Mouse (Mus musculus): ENCODE results near the gene Zfp995. TPM values are rescaled to one million over a fixed set of nuclear protein-coding genes. Genes with fewer than 3 reads are reported as not detected.
A peak's percentile ranks its signal among the peaks of the same experiment; 100 is the strongest.
"Not testable (repeated sequence)": the region's sequence is repeated elsewhere in the genome, so short reads cannot be mapped to it uniquely, and the experiment has no call there.

Zfp995 gene
- polyA plus RNA-seq (2014; fragmentation: Nextera tagmentation; extraction: Ambion mirVana) = 5.8 and 6.1 TPM in 2 replicates

DNA sequence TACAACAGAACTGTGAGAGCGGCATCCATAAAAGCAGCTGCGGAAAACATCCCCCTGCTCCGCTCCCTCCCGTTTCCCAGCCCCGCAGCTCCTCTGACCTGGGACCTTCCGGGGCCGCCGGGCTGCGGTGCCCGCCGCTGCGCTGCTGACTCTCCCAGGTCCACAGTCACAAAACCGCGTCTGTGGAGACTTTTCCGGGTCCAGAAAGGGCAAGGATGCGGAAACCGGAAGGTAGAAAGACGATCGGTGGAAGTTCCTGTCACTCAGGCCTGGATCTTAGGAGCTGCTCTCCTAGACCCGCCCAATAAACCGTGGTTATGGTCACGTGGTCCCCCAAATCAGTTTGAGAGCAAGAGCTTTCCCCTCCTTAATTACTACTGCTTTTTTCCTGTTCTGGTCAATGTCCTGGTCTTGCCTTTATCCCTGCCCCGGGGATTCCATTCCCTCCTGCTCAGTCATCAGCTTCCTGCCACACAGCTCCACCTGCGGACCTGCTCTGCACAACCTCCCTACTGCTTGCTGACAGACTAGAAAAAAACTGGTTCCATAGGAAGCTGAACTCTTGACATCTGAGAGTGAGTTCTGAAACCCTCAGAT is at the start of gene Zfp995:
Zfp995 (minus strand) TSS at position 471 of the 597 bp plus-strand sequence.
- Histone ChIP-seq H3K4me2 (peak within 1 kb of the TSS; percentile 66), H3K9ac (peak within 1 kb of the TSS; percentile 70), H3K4me3 (ENCODE audit: low read depth, low read length) (peak within 1 kb of the TSS; percentile 64), H3K27ac (ENCODE audit: low read depth) (0 out of 2 replicates have a peak within 1 kb of the TSS, but pooled peaks have one; percentile 24)
- H3K4me1 ChIP-seq (ENCODE audit: insufficient read depth); H3K9me3 ChIP-seq (ENCODE audit: low read depth, low read length); H3K27me3 ChIP-seq (ENCODE audit: insufficient read depth, low read length); H3K36me3 ChIP-seq (ENCODE audit: insufficient read depth): not testable (repeated sequence)
- under 1% methylated on average over 24 of the region's 24 CpGs for WGBS
- ATAC-seq (ENCODE audit: insufficient read depth) (peak; percentile 99), DNase-seq (peak; percentile 75)

DNA sequence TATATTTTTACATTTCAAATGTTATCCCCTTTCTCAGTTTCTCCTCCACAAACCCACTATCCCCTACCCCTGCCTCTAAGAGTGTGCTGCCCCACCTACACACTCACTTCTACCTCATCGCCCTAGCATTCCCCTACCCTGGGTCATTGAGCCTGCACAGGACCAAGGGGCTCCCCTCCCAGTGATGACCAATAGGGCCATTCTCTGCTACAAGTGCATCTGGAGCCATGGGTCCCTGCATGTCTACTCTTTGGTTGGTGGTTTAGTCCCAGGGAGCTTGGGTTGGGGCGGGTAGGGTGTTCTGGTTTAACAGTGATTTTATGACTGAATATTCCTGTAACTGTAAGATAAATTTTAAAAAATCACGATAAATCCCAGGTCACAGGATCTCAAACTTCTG is 687 bp downstream of the Zfp995 start:
- no peak overlapping the region for H3K27ac ChIP-seq (ENCODE audit: low read depth)
- H3K36me3 ChIP-seq (ENCODE audit: insufficient read depth) = no peaks in the 10 kb centered on the region
- WGBS = 9% methylated on average over 3 of the region's 3 CpGs
- TF ChIP-seq CTCF (IDR thresholded peaks at IDR 0.05; ENCODE audit: low read depth) = no peak
- H3K4me3 ChIP-seq (ENCODE audit: low read depth, low read length) = peak overlapping the region; percentile 64
- peak overlapping the region; percentile 66 for H3K4me2 ChIP-seq
- H3K9me3 ChIP-seq (ENCODE audit: low read depth, low read length) = no peaks in the 10 kb centered on the region
- H3K9ac ChIP-seq = peak overlapping the region; percentile 70
- DNase-seq (peak; percentile 7), ATAC-seq (ENCODE audit: insufficient read depth) (peak; percentile 71)
- no peaks in the 10 kb centered on the region for H3K4me1 ChIP-seq (ENCODE audit: insufficient read depth)
- H3K27me3 ChIP-seq (ENCODE audit: insufficient read depth, low read length) = no peaks in the 10 kb centered on the region

DNA sequence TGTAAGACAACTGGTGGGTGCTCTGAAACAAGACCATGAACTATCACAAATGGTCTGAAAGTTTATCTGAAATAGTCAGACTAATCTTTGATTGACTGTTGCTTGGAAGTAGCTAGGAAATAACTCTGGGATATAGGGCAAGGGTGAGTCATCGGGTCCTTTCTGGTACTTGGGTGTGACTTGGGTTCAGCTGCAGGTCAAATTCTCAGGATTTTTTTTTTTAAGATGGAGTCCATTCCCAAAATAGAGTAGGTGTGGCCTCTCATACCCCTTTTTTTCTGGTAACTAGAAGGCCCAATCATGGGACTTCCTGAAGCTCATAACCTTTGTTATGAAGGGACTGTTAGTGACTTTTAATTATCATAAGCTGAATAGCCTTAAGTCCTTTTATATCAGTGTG is 38.5 kb downstream of the Zfp995 start:
- Histone ChIP-seq H3K36me3 (ENCODE audit: insufficient read depth) (no peaks in the 10 kb centered on the region), H3K27me3 (ENCODE audit: insufficient read depth, low read length) (no peaks in the 10 kb centered on the region), H3K4me1 (ENCODE audit: insufficient read depth) (no peaks in the 10 kb centered on the region), H3K9me3 (ENCODE audit: low read depth, low read length) (no peaks in the 10 kb centered on the region), H3K4me2 (no peak overlapping the region), H3K9ac (no peak overlapping the region), H3K27ac (ENCODE audit: low read depth) (no peak overlapping the region), H3K4me3 (ENCODE audit: low read depth, low read length) (no peak overlapping the region)
- ATAC-seq (ENCODE audit: insufficient read depth) (no peak), DNase-seq (no peak)
- no peak for TF ChIP-seq CTCF (IDR thresholded peaks at IDR 0.05; ENCODE audit: low read depth)
- WGBS = 72% methylated on average over 1 of the region's 1 CpGs

DNA sequence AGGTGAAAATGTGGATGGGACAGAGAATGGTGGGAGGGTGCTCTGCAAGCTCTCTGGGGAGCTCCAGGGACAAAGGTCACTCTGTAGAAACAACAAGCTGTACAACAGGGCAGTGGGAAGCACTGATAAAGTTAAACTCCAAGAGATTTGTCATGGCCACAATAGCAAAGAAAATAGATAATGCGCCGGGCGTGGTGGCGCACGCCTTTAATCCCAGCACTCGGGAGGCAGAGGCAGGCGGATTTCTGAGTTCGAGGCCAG is 63.5 kb downstream of the Zfp995 start:
- peak; percentile 30; the same call in 1 of the 2 replicates for ATAC-seq (ENCODE audit: insufficient read depth)
- not testable (repeated sequence) for H3K4me3 ChIP-seq (ENCODE audit: low read depth, low read length); H3K27ac ChIP-seq (ENCODE audit: low read depth); DNase-seq; H3K9me3 ChIP-seq (ENCODE audit: low read depth, low read length); H3K4me1 ChIP-seq (ENCODE audit: insufficient read depth); H3K27me3 ChIP-seq (ENCODE audit: insufficient read depth, low read length); H3K9ac ChIP-seq; H3K36me3 ChIP-seq (ENCODE audit: insufficient read depth)
- peak overlapping the region; percentile 59; the same call in 1 of the 2 replicates for H3K4me2 ChIP-seq
- 94% methylated on average over 7 of the region's 8 CpGs for WGBS

DNA sequence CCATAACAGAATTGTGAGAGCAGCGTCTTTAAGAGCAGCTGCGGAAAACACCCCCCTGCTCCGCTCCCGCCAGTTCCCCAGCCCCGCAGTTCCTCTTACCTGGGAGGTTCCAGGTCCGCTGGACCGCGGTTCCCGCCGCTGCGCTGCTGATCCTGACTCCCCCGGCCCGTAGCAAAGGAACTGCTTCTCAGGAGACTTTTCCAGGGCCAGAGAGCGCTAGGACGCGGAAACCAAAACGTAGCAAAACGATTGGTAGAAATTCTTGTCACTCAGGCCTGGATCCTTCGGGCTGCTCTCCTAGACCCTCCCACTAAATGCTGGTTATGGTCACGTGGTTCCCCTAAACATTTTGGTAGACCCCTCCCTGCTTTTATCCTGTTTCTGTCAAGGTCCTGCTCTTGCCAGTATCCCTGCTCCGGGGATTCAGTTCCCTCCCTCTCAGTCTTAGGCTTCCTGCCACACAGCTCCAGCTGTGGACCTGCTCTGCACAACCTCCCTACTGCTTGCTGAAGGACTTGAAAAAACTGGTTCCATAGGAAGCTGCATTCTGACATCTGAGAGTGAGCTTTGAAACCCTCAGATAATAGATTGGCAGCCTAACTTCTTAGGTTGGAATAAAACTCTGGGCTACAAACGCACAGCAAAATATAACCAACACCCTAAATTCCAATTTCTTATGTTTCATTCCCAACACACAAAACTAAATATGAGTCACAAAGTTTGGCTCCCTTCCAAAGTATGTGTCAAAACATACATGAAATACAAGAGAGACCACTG is 64.0 kb downstream of the Zfp995 start, which contains the start of gene Zfp820:
Zfp820 (minus strand) TSS at position 228 of the 777 bp plus-strand sequence.
- DNase-seq (peak; percentile 98), ATAC-seq (ENCODE audit: insufficient read depth) (peak; percentile 100)
- Histone ChIP-seq H3K4me1 (ENCODE audit: insufficient read depth) (no peaks in the 10 kb centered on the region), H3K27ac (ENCODE audit: low read depth) (peak within 1 kb of the TSS; percentile 87), H3K27me3 (ENCODE audit: insufficient read depth, low read length) (no peaks in the 10 kb centered on the region), H3K4me2 (peak within 1 kb of the TSS; percentile 59), H3K36me3 (ENCODE audit: insufficient read depth) (no peaks in the 10 kb centered on the region), H3K9ac (peak within 1 kb of the TSS; percentile 73), H3K4me3 (ENCODE audit: low read depth, low read length) (peak within 1 kb of the TSS; percentile 63), H3K9me3 (ENCODE audit: low read depth, low read length) (no peaks in the 10 kb centered on the region)
- WGBS = 2% methylated on average over 22 of the region's 22 CpGs
- no peak for TF ChIP-seq CTCF (IDR thresholded peaks at IDR 0.05; ENCODE audit: low read depth)

DNA sequence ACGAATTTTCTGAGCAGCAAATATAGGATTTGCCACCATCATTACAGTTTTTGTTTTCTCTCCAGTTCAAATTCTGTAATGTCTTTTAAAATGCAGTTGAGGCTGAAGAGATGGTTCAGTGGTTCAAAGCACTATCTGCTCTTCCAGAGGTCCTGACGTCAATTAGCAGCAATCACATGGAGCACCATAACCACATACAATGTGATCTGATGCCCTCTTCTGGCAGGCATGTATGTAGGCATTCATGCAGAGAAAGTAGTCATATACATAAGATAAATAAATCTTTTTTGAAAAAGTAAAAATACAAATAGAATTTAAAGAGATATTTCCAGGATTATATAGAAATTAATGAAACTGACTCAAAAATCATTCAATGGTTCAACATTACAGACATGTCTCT is 71.2 kb downstream of the Zfp995 start:
- H3K27me3 ChIP-seq (ENCODE audit: insufficient read depth, low read length) = no peaks in the 10 kb centered on the region
- 52% methylated on average over 2 of the region's 2 CpGs for WGBS
- no peaks in the 10 kb centered on the region for H3K9me3 ChIP-seq (ENCODE audit: low read depth, low read length)
- no peaks in the 10 kb centered on the region for H3K4me1 ChIP-seq (ENCODE audit: insufficient read depth)
- no peak overlapping the region for H3K27ac ChIP-seq (ENCODE audit: low read depth)
- no peak overlapping the region for H3K9ac ChIP-seq
- H3K36me3 ChIP-seq (ENCODE audit: insufficient read depth) = no peaks in the 10 kb centered on the region
- peak; percentile 34 for TF ChIP-seq CTCF (IDR thresholded peaks at IDR 0.05; ENCODE audit: low read depth)
- DNase-seq (peak; percentile 10), ATAC-seq (ENCODE audit: insufficient read depth) (no peak)
- H3K4me2 ChIP-seq = no peak overlapping the region
- no peak overlapping the region for H3K4me3 ChIP-seq (ENCODE audit: low read depth, low read length)

Other genes starting within 250 kb of the Zfp995 start
- 4.6 and 5.0 TPM in 2 replicates for gene Gm10226, start 218.1 kb downstream of the Zfp995 start, polyA plus RNA-seq (2014; fragmentation: Nextera tagmentation; extraction: Ambion mirVana)
- 15.3 and 16.8 TPM in 2 replicates for gene Zfp760, start 202.2 kb downstream of the Zfp995 start, polyA plus RNA-seq (2014; fragmentation: Nextera tagmentation; extraction: Ambion mirVana)
- gene Zfp229, start 179.1 kb downstream of the Zfp995 start, polyA plus RNA-seq (2014; fragmentation: Nextera tagmentation; extraction: Ambion mirVana) = 7.2 TPM in 2 replicates
- gene Zfp820, start 64.2 kb downstream of the Zfp995 start, polyA plus RNA-seq (2014; fragmentation: Nextera tagmentation; extraction: Ambion mirVana) = 8.7 and 9.2 TPM in 2 replicates
- gene Zfp942, start 52.5 kb upstream of the Zfp995 start, polyA plus RNA-seq (2014; fragmentation: Nextera tagmentation; extraction: Ambion mirVana) = 19.5 and 22.0 TPM in 2 replicates
- gene Zfp943, start 52.6 kb upstream of the Zfp995 start, polyA plus RNA-seq (2014; fragmentation: Nextera tagmentation; extraction: Ambion mirVana) = 14.7 and 18.7 TPM in 2 replicates

Measured in lung, embryonic 14.5 days (tissue).